ENCODE assay signal across 22 mouse cellular contexts in genomic region chr11:51444649-51445048, GRCm38 (mm10).
DNase-seq lines count a peak whose midpoint lies in the region; ATAC-seq and TF ChIP-seq lines count a peak whose summit lies in the region.
"Had no signal": no experiment of that assay in that cellular context is flagged by ENCODE, and none has a peak within 500 bp of the region (broad histone marks: within the 10 kb centered on the region; RNA-seq: fewer than 3 reads in every experiment).

No protein-coding gene starts in this region.

- no peaks in the 10 kb centered on the region for H3K27me3 ChIP-seq in hindbrain, postnatal 0 days (ENCODE audit: insufficient read depth, low read length)
- no peaks in the 10 kb centered on the region for H3K27me3 ChIP-seq in hindbrain, embryonic 10.5 days (ENCODE audit: insufficient read depth, poor library complexity, severe bottlenecking)
- H3K27me3 ChIP-seq in lung, postnatal 0 days (replicated peaks; ENCODE audit: insufficient read depth, low read length): no peaks in the 10 kb centered on the region
- H3K27me3 ChIP-seq in liver, embryonic 15.5 days: 0 out of 2 replicates have a peak, but pooled peaks cover 5% of the 10 kb centered on the region
- H3K27me3 ChIP-seq in midbrain, embryonic 14.5 days (ENCODE audit: control insufficient read depth, insufficient read depth, low read length): no peaks in the 10 kb centered on the region
- H3K27me3 ChIP-seq: embryonic facial prominence, embryonic 13.5 days; forebrain, embryonic 13.5 days; hindbrain, embryonic 15.5 days; intestine, embryonic 15.5 days; neural tube, embryonic 15.5 days had no signal

- no peak overlapping the region for H3K9ac ChIP-seq in hindbrain, postnatal 0 days (replicated peaks; ENCODE audit: low read length)
- H3K9ac ChIP-seq in lung, postnatal 0 days (replicated peaks; ENCODE audit: low read depth): no peak overlapping the region
- no peak overlapping the region for H3K9ac ChIP-seq in liver, embryonic 15.5 days
- H3K9ac ChIP-seq in midbrain, embryonic 14.5 days (replicated peaks; ENCODE audit: low read length): no peak overlapping the region
- H3K9ac ChIP-seq: embryonic facial prominence, embryonic 13.5 days; forebrain, embryonic 13.5 days; hindbrain, embryonic 15.5 days; intestine, embryonic 15.5 days; neural tube, embryonic 15.5 days had no signal

- no peaks in the 10 kb centered on the region for H3K36me3 ChIP-seq in hindbrain, postnatal 0 days (ENCODE audit: insufficient read depth, low read length)
- peaks cover 7% of the 10 kb centered on the region; the same call in 1 of the 2 replicates for H3K36me3 ChIP-seq in hindbrain, embryonic 10.5 days
- no peaks in the 10 kb centered on the region for H3K36me3 ChIP-seq in lung, postnatal 0 days (ENCODE audit: insufficient read depth, low read length)
- no peaks in the 10 kb centered on the region for H3K36me3 ChIP-seq in liver, embryonic 15.5 days (replicated peaks)
- no peaks in the 10 kb centered on the region for H3K36me3 ChIP-seq in midbrain, embryonic 14.5 days (ENCODE audit: control insufficient read depth, insufficient read depth, low read length)
- H3K36me3 ChIP-seq: embryonic facial prominence, embryonic 13.5 days; hindbrain, embryonic 15.5 days; intestine, embryonic 15.5 days; neural tube, embryonic 15.5 days had no signal

- 58% methylated on average over 7 of the region's 7 CpGs for WGBS in hindbrain, postnatal 0 days
- 90% methylated on average over 7 of the region's 7 CpGs for WGBS in hindbrain, embryonic 10.5 days
- 64% methylated on average over 7 of the region's 7 CpGs for WGBS in lung, postnatal 0 days
- 79% methylated on average over 7 of the region's 7 CpGs for WGBS in liver, embryonic 15.5 days (ENCODE audit: insufficient replicate concordance)
- WGBS in midbrain, embryonic 14.5 days: 81% methylated on average over 7 of the region's 7 CpGs

- ATAC-seq in hindbrain, postnatal 0 days: no peak
- peak; percentile 46 for ATAC-seq in lung, postnatal 0 days
- ATAC-seq in liver, embryonic 15.5 days (ENCODE audit: insufficient read depth): no peak
- ATAC-seq in midbrain, embryonic 14.5 days (ENCODE audit: low FRiP score, low TSS enrichment): no peak
- no peak for ATAC-seq in activated CD4-positive, CD25-positive, alpha-beta regulatory T cell, adult 4 months
- ATAC-seq: forebrain, embryonic 13.5 days had no signal

- no peak overlapping the region for H3K4me3 ChIP-seq in hindbrain, postnatal 0 days (ENCODE audit: low read length)
- H3K4me3 ChIP-seq in hindbrain, embryonic 10.5 days: no peak overlapping the region
- H3K4me3 ChIP-seq in lung, postnatal 0 days (ENCODE audit: low read depth, low read length): no peak overlapping the region
- no peak overlapping the region for H3K4me3 ChIP-seq in liver, embryonic 15.5 days (replicated peaks)
- no peak overlapping the region for H3K4me3 ChIP-seq in midbrain, embryonic 14.5 days (replicated peaks; ENCODE audit: low read depth, low read length)
- H3K4me3 ChIP-seq: embryonic facial prominence, embryonic 13.5 days; forebrain, embryonic 13.5 days; heart, embryonic 10.5 days; hindbrain, embryonic 15.5 days; intestine, embryonic 15.5 days; left cerebral cortex, adult 2 months; neural tube, embryonic 15.5 days had no signal

- no peaks in the 10 kb centered on the region for H3K9me3 ChIP-seq in hindbrain, postnatal 0 days (ENCODE audit: low read length)
- peaks cover 4% of the 10 kb centered on the region for H3K9me3 ChIP-seq in hindbrain, embryonic 10.5 days
- no peaks in the 10 kb centered on the region for H3K9me3 ChIP-seq in lung, postnatal 0 days (ENCODE audit: low read length)
- H3K9me3 ChIP-seq in liver, embryonic 15.5 days (replicated peaks): no peaks in the 10 kb centered on the region
- no peaks in the 10 kb centered on the region for H3K9me3 ChIP-seq in midbrain, embryonic 14.5 days (ENCODE audit: control insufficient read depth, low read length)
- H3K9me3 ChIP-seq: embryonic facial prominence, embryonic 13.5 days; forebrain, embryonic 13.5 days; heart, embryonic 10.5 days; hindbrain, embryonic 15.5 days; intestine, embryonic 15.5 days; neural tube, embryonic 15.5 days had no signal

- no peak overlapping the region for H3K4me2 ChIP-seq in hindbrain, postnatal 0 days (ENCODE audit: low read depth, low read length)
- H3K4me2 ChIP-seq in lung, postnatal 0 days (replicated peaks; ENCODE audit: low read depth, low read length): no peak overlapping the region
- H3K4me2 ChIP-seq in liver, embryonic 15.5 days: peak overlapping the region; percentile 56; the same call in 1 of the 2 replicates
- no peak overlapping the region for H3K4me2 ChIP-seq in midbrain, embryonic 14.5 days (ENCODE audit: low read length)
- H3K4me2 ChIP-seq: embryonic facial prominence, embryonic 13.5 days; forebrain, embryonic 13.5 days; hindbrain, embryonic 15.5 days; intestine, embryonic 15.5 days; midbrain, embryonic 11.5 days; neural tube, embryonic 15.5 days had no signal

- no peak for TF ChIP-seq CTCF in hindbrain, postnatal 0 days (IDR thresholded peaks at IDR 0.05; ENCODE audit: low read depth)
- no peak for TF ChIP-seq CTCF in lung, postnatal 0 days (IDR thresholded peaks at IDR 0.05)

- H3K27ac ChIP-seq in hindbrain, postnatal 0 days: no peak overlapping the region
- no peak overlapping the region for H3K27ac ChIP-seq in hindbrain, embryonic 10.5 days
- no peak overlapping the region for H3K27ac ChIP-seq in lung, postnatal 0 days (ENCODE audit: low read length)
- peak overlapping the region; percentile 87 for H3K27ac ChIP-seq in liver, embryonic 15.5 days (replicated peaks)
- no peak overlapping the region for H3K27ac ChIP-seq in midbrain, embryonic 14.5 days (replicated peaks; ENCODE audit: low read depth, low read length)
- H3K27ac ChIP-seq: embryonic facial prominence, embryonic 13.5 days; forebrain, embryonic 13.5 days; heart, embryonic 10.5 days; hindbrain, embryonic 15.5 days; intestine, embryonic 15.5 days; left cerebral cortex, adult 2 months; neural tube, embryonic 15.5 days had no signal

- H3K4me1 ChIP-seq in hindbrain, postnatal 0 days (ENCODE audit: insufficient read depth, low read length): no peaks in the 10 kb centered on the region; the same call in 1 of the 2 replicates
- H3K4me1 ChIP-seq in hindbrain, embryonic 10.5 days (replicated peaks): peaks cover 24% of the 10 kb centered on the region
- H3K4me1 ChIP-seq in lung, postnatal 0 days (ENCODE audit: insufficient read depth, low read depth, low read length): no peaks in the 10 kb centered on the region
- peaks cover 47% of the 10 kb centered on the region for H3K4me1 ChIP-seq in liver, embryonic 15.5 days (replicated peaks)
- H3K4me1 ChIP-seq in midbrain, embryonic 14.5 days (ENCODE audit: control insufficient read depth, insufficient read depth, low read length): 0 out of 2 replicates have a peak, but pooled peaks cover 7% of the 10 kb centered on the region
- H3K4me1 ChIP-seq: heart, embryonic 10.5 days; intestine, embryonic 15.5 days had no signal

- no peak for TF ChIP-seq EP300 in lung, postnatal 0 days (IDR thresholded peaks at IDR 0.05)

- peak; percentile 43 for DNase-seq in hindbrain, postnatal 0 days (ENCODE audit: low spot score)
- no peak for DNase-seq in hindbrain, embryonic 10.5 days (ENCODE audit: low spot score)
- peak; percentile 57 for DNase-seq in lung, postnatal 0 days (ENCODE audit: low spot score)
- DNase-seq in lung, postnatal 36 days: no peak
- no peak for DNase-seq in midbrain, embryonic 14.5 days
- DNase-seq: cerebellum, adult 2 months; cerebellum, postnatal 25 days; heart, postnatal 4 days; kidney, adult 8-10 months; kidney, postnatal 10 days; right cerebral cortex, adult 18-20 months; thymus, postnatal 25 days had no signal

Comparison
In these comparisons a context has a peak if more than half of its experiments do, and no peak if none do; other contexts are left out.
1. DNase-seq: peak in hindbrain, postnatal 0 days (single experiment) and lung, postnatal 0 days (single experiment); none in hindbrain, embryonic 10.5 days (single experiment), lung, postnatal 36 days (single experiment) and midbrain, embryonic 14.5 days (single experiment).